Mouse (Mus musculus) MEL (cell line): ENCODE measurements around the gene Rftn1.

Source experiments
- CTCF ChIP-seq, 3 experiments: IDR thresholded peaks in 2 of 3; conservative IDR thresholded peaks in 1 of 3; 2 replicates each; pipeline ENCODE4 v1.5.1; 2011 to 2012; ENCODE audit warnings: low read length in 3 of 3, low read depth in 2 of 3, mild to moderate bottlenecking in 2 of 3, improper control_type of control experiment in 1 of 3, inconsistent platforms in 1 of 3, mixed read lengths in 1 of 3, moderate library complexity in 1 of 3; ENCODE audit not compliant: control insufficient read depth in 1 of 3, insufficient read depth in 1 of 3, poor library complexity in 1 of 3, severe bottlenecking in 1 of 3
- E2F4 ChIP-seq: IDR thresholded peaks from 2 replicates; pipeline ENCODE4 v1.6.1; 2011; ENCODE audit warnings: low read depth, low read length, improper control_type of control experiment, borderline replicate concordance
- ETS1 ChIP-seq: IDR thresholded peaks from 2 replicates; pipeline ENCODE4 v1.6.1; 2012; ENCODE audit warnings: low read depth, mild to moderate bottlenecking, inconsistent platforms, low read length, improper control_type of control experiment, moderate library complexity
- MYB ChIP-seq: IDR thresholded peaks from 2 replicates; pipeline ENCODE4 v1.6.1; 2011; ENCODE audit warnings: mild to moderate bottlenecking, low read depth, low read length, improper control_type of control experiment
- NRF1 ChIP-seq: IDR thresholded peaks from 2 replicates; pipeline ENCODE4 v1.6.1; 2014; ENCODE audit warnings: low read depth, mild to moderate bottlenecking, inconsistent platforms, low read length, improper control_type of control experiment, moderate library complexity; ENCODE audit not compliant: poor library complexity, insufficient read depth, severe bottlenecking
- POLR2A ChIP-seq, 2 experiments: IDR thresholded peaks; 2 replicates each; pipeline ENCODE4 v1.6.1; 2011 to 2012; ENCODE audit warnings: low read length in 2 of 2, mild to moderate bottlenecking in 2 of 2, control low read depth in 1 of 2, improper control_type of control experiment in 1 of 2, low read depth in 1 of 2, moderate library complexity in 1 of 2; ENCODE audit not compliant: control insufficient read depth in 1 of 2, insufficient read depth in 1 of 2, poor library complexity in 1 of 2
- RAD21 ChIP-seq: IDR thresholded peaks from 2 replicates; pipeline ENCODE4 v1.6.1; 2011; ENCODE audit warnings: mild to moderate bottlenecking, low read depth, low read length, improper control_type of control experiment

DNA sequence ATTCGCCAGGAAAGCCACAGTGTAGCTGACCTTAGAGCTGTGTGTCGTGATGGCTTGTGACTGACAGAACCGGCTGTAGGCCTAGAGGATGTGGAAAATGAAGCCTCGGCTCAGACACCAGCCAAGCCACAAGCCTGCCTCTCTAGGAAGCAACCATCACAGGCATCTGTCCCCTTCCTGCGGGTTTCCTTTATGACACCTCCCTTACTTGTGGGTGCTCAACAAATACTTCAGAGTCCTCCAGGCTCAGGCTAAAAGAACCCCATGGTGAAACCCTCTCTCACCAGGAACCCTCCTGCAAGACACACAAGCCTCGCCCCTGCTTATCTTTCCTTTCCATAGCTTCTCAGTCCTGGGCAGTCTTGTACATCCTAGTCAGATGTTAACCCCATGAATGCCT lies 31.9 kb downstream of the Rftn1 start:
- no peak for TF ChIP-seq CTCF (IDR thresholded peaks at IDR 0.05 in 2 of 3, conservative IDR thresholded peaks at IDR 0.05 in 1 of 3; ENCODE audit: control insufficient read depth in 1 of 3, insufficient read depth in 1 of 3, low read depth in 2 of 3, low read length in 3 of 3, poor library complexity in 1 of 3, severe bottlenecking in 1 of 3)
- no peak for TF ChIP-seq E2F4
- TF ChIP-seq MYB = no peak
- no peak for TF ChIP-seq RAD21
- TF ChIP-seq POLR2A (IDR thresholded peaks at IDR 0.05; ENCODE audit: control insufficient read depth in 1 of 2, insufficient read depth in 1 of 2, low read depth in 1 of 2, low read length in 2 of 2, poor library complexity in 1 of 2) = no peak
- no peak for TF ChIP-seq NRF1
- no peak for TF ChIP-seq ETS1
